Mouse (Mus musculus) brain, adult 10 weeks (tissue): ENCODE results near the gene Defa2. TPM values are rescaled to one million over a fixed set of nuclear protein-coding genes. Genes with fewer than 3 reads are reported as not detected.

Experiments used
- polyA plus RNA-seq: library from polyadenylated mRNA; stranded (reverse); fragments of 350-450 nt; fragmentation: Illumina TruSeq; extraction: RNeasy Lipid Tissue Mini Kit (QIAGEN cat#74804); gene quantifications from one replicate; pipeline ENCODE4 v1.2.3, GENCODE M21; 2015; ENCODE audit warnings: low read depth, low replicate concordance

Gene Defa2
- not detected for polyA plus RNA-seq

GRCm38 (mm10) chr8:21378215-21378614, at the start of gene Defa2:
TSS of gene Defa2 (plus strand) at chr8:21378515.

GRCm38 (mm10) chr8:21391511-21391910, 13.2 kb downstream of the Defa2 start, which contains the start of gene Defa33:
TSS of gene Defa33 (plus strand) at chr8:21391811.

DNA sequence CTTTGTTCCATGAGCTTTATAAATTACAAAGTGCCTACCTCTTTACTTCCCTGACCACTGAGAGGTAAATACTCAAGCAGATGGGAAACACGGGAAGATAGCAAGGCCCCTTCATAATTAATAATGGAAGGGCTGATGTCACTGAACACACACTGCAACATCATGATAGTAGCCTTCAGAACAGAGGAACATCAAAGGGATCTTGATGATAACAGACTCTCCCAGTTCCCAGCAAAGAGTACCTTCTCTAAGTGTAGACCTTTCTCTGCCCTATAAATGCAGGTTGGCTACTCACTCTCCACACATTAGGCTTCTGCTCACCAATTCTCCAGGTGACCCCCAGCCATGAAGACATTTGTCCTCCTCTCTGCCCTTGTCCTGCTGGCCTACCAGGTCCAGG, 48.8 kb downstream of the Defa2 start, which contains the start of gene Defa36:
Defa36 (plus strand) TSS at position 301 of the 400 bp plus-strand sequence.

Other genes with a start within 250 kb of the Defa2 start
- not detected for gene Defa30, start 243.9 kb upstream of the Defa2 start, polyA plus RNA-seq
- gene Defa22, start 216.2 kb upstream of the Defa2 start, polyA plus RNA-seq, result not detected
- not detected for gene Defa31, start 186.9 kb upstream of the Defa2 start, polyA plus RNA-seq
- gene Gm15293, start 177.0 kb upstream of the Defa2 start, polyA plus RNA-seq, result not detected
- not detected for gene Gm15292, start 128.8 kb upstream of the Defa2 start, polyA plus RNA-seq
- not detected for gene Defa27, start 63.0 kb upstream of the Defa2 start, polyA plus RNA-seq
- not detected for gene Defa29, start 51.5 kb upstream of the Defa2 start, polyA plus RNA-seq
- gene Defa33, start 13.3 kb downstream of the Defa2 start, polyA plus RNA-seq, result not detected
- not detected for gene Defa36, start 48.9 kb downstream of the Defa2 start, polyA plus RNA-seq
- gene Gm7849, start 78.0 kb downstream of the Defa2 start, polyA plus RNA-seq, result not detected
- not detected for gene Defa20, start 130.7 kb downstream of the Defa2 start, polyA plus RNA-seq
- gene Defa32, start 150.5 kb downstream of the Defa2 start, polyA plus RNA-seq, result not detected
- gene Defa37, start 186.9 kb downstream of the Defa2 start, polyA plus RNA-seq, result not detected
- not detected for gene Defa28, start 204.5 kb downstream of the Defa2 start, polyA plus RNA-seq
- gene Gm7861, start 216.0 kb downstream of the Defa2 start, polyA plus RNA-seq, result not detected
- gene Defa26, start 239.7 kb downstream of the Defa2 start, polyA plus RNA-seq, result not detected